Mouse (Mus musculus) erythroblast, embryonic 14.5 days (primary cell): ENCODE data around the gene Zfhx3.

Experiments used
- GATA1 ChIP-seq: IDR thresholded peaks from 2 replicates; pipeline ENCODE4 v1.6.1; 2012; ENCODE audit warnings: low read length, inconsistent platforms, mixed read lengths
- TAL1 ChIP-seq: IDR thresholded peaks from 3 replicates; pipeline ENCODE4 v1.6.1; 2012; ENCODE audit warnings: low read length, inconsistent platforms, mixed read lengths

- TF ChIP-seq TAL1 = no peak
- no peak for TF ChIP-seq GATA1
Observed at GRCm38 (mm10) chr8:108714636-108715415, 772.4 kb downstream of the Zfhx3 start.
